Mouse (Mus musculus) cortical plate, adult 2 months (tissue): ENCODE data around the gene Rps6ka1.

Source experiments
- CTCF ChIP-seq: fragments of 200-500 bp; IDR thresholded peaks from 2 replicates; pipeline ENCODE4 v1.5.1; 2011; ENCODE audit warnings: mild to moderate bottlenecking, control low read depth, low read length; ENCODE audit not compliant: insufficient read depth; ENCODE audit errors: extremely low read depth
- POLR2A ChIP-seq: fragments of 200-500 bp; IDR thresholded peaks from 2 replicates; pipeline ENCODE4 v1.6.1; 2011; ENCODE audit warnings: mild to moderate bottlenecking, low read length, control low read depth; ENCODE audit not compliant: insufficient read depth; ENCODE audit errors: extremely low read depth

GRCm38 (mm10) chr4:133827354-133827753 is 60.2 kb downstream of the Rps6ka1 start:
- no peak for TF ChIP-seq CTCF
- no peak for TF ChIP-seq POLR2A
